Mouse (Mus musculus): ENCODE results near the gene Dnajc17.
A peak's percentile ranks its signal among the peaks of the same experiment; 100 is the strongest.

Dnajc17 gene

DNA sequence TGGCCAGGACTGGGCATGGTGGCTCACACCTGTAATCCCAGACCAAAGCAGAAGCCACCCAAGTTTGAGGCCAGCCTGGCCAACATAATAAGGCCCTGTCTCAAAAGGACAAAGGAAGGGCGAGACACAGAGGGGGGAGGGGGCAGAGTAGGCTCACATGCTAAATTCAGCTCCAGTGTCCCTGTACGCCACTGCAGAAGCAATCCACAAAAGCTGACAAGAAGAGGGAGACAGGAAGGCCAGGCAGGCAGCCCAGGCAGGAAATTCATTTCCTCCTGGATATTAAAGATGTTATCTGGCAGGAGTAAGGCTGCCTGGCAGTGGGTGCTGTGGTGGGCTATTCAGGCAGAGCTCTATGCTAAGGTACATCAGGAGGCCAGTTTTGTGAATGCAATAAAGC is 47.3 kb downstream of the Dnajc17 start:
- peak; percentile 57 to 78 for DNase-seq

DNA sequence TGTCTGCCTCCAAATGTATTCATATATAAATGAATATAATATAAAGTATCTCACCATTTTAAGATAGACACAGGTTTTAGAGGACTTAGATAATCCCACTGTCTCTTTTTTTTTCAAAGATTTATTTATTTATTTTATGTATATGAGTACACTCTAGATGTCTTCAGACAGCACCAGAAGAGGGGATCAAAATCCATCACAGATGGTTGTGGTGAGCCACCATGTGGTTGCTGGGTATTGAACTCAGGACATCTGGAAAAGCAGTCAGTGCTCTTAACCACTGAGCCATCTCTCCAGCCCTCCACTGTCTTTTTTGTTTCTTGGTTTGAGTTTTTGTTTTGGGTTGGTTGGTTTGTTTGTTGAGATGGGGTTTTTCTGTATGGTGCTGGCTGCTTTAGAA is 50.8 kb downstream of the Dnajc17 start:
- DNase-seq: peak in 1 of 2 experiments; percentile 4

DNA sequence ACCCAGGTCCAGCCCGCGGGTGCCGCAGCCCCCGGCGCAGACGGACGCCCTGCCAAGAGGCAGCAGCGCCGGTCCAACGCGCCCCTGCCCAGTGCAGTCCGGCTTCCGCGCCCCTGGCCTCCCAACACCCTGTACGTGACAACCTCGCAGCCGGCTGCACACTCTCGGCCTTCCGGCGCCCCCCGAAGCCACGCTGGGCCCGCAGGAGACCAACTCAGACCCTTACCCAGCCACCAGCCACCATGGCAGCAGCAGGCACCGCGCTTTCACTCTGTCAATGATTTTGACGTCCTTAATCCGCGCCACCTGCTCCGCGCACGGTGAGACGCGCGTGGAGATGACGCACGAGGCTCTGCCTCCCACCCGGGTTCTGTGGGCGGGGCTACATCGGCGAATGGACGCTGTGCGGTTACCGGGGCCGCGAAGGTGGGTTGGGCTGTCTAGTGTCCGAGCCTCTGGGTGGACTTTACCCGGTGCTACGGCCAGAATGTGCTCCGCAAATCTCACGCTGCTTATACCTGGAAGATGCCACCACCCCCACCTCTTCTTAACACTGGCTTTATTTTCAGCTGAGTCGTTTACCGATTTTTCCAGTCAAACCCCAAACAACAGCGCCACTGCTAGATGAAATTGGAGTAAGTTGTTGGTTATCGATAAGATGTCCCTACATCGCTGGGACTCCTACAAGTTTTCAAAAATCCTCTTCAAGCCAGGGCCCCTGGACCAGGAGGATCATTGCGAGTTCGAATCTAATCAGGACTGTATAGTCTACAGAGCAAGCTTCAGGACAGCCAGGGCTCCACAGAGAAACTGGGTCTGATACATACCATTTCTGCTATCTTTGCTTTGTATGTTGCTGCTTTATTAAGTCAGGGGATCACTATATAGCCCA is 51.7 kb downstream of the Dnajc17 start, which contains the start of gene Rmdn3:
TSS of gene Rmdn3 (minus strand) at position 354 of the 892 bp plus-strand sequence.
- DNase-seq: peak; percentile 98

GRCm38 (mm10) chr2:119156081-119156680 is 52.4 kb downstream of the Dnajc17 start:
- peak; percentile 39 to 64 for DNase-seq

DNA sequence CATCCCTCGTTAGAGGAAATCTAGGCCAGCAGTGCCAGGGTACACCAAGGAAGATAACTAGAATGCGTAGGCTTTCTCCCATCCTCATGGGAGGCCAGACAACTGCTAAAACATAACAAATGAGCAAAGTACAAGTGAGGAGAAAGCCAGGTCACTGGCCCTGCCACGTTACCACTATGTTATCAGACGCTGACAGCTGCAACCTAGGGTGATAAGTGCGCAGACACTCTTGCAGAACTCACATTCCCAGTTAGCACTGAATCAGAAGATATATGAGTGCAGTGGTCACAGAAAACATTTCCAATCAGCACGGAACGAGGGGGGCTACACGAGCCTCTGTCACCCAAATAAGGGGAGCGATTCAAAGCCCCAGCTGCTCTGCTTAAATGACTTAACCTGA is 53.2 kb downstream of the Dnajc17 start:
- DNase-seq: no peak

DNA sequence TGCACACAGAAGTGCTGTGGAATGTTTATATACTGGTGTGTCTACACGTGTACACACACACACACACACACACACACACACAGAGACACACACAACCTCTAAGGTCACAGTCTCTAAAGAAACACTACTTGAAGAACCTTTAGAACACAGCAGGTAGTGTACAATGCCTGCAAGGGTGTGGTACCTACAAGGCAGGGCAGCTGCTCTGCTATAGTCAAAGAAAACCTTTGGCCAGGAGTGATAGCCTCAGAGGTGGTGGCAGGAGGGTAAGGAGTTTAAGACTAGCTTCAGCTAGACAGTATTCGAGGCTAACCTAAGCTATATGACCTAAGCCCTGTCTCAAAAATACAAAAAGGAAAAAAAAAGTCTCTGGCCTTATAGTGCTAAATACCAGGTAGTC is 53.9 kb downstream of the Dnajc17 start:
- DNase-seq: no peak

- DNase-seq: peak in 1 of 2 experiments; percentile 30
Measured at GRCm38 (mm10) chr2:119152255-119152654, 56.3 kb downstream of the Dnajc17 start.

DNA sequence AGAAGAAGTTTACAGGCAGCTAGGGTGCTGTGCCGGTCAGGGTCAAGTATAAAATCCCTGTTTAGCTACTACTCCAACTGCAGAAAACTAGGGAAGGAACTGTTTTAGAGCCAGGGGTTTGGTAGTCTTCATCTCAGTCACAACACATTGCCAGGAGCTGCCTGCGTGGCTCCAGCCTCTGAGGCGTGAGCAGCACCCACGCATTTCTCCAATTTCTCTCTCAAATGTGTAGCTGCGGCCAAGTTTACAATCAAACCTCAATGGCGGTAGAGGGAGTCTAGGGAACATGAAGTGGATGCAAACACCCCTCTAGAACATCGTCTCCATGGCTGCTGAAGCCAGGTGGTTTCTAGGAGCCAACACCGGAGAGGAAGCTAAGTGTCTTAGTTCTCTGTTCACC is 60.8 kb downstream of the Dnajc17 start:
- DNase-seq: no peak

GRCm38 (mm10) chr2:119147160-119147678 is 61.4 kb downstream of the Dnajc17 start:
- peak in 1 of 2 experiments; percentile 17 for DNase-seq

- no peak for DNase-seq
Measured at GRCm38 (mm10) chr2:119146435-119146834, 62.2 kb downstream of the Dnajc17 start.

DNA sequence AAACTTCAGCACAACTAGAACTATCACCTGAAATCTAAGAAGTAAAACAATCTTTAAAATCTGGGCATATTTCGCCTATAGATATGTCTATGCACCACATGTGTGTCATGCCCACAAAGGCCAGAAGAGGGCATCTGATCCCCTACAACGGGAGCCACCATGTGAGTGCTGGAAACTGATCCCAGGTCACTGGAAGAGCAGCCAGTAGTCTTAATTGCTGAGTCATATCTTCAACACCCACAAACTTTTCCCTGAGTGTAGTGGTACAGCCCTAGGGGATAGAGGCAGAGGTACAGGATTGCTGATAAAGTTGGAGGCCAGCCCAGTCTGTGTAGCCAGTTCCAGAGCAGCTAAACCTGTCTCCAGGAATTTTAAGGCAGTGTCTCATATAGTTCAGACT is 63.4 kb downstream of the Dnajc17 start:
- DNase-seq: peak in 1 of 2 experiments; percentile 32

DNA sequence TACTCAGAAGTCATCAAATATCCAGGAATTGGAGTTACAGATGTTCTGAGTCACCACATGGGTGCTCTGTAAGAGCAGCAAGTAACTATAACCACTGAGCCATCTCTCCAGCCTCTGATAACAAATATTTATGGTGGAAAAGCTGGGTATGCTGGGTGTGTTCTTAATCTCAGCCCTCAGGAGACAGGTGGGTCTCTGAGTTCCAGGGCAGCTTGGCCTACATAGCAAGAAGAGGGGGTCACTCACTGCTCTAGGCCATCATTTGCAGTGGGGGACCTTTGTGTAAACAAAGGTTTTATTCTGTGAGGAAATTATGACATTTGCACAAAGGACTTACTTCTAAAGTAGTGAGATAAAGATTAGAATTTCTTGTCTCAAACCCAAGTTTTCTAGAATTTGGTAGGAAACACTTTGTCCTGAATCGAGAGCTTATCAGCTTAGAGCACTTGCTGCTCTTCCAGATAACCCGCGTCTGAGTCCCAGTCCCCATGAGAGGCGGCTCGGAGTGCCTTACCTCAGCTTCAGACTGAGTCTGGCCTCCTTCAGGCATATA is 72.2 kb downstream of the Dnajc17 start:
- no peak for DNase-seq
